Mouse (Mus musculus): ENCODE measurements around the gene Ear2.
"Not testable (repeated sequence)": the region's sequence is repeated elsewhere in the genome, so short reads cannot be mapped to it uniquely, and the experiment has no call there.

Ear2 gene

DNA sequence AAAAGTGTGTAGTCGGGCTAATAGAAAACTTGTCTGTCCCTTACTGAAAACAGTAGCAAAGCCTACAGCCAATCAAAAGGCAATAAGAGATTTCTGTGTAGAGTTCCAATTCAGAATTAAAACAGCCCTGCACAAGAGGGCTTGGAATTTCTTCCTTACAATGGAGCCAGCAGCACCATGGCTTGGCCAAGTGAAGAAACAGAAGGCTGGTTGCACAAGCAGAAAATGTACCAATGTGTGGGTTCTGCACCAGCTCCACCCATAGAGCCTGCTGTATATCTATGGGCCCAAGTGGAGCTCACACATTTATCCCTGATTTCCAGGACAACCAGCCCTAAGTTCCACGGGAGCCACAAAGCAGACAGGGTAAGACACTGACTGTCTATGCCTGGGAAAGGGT, at the start of gene Ear2:
Ear2 (plus strand) TSS at position 301 of the 400 bp plus-strand sequence.
- DNase-seq (ENCODE audit: low read depth, low spot score): not testable (repeated sequence)

DNA sequence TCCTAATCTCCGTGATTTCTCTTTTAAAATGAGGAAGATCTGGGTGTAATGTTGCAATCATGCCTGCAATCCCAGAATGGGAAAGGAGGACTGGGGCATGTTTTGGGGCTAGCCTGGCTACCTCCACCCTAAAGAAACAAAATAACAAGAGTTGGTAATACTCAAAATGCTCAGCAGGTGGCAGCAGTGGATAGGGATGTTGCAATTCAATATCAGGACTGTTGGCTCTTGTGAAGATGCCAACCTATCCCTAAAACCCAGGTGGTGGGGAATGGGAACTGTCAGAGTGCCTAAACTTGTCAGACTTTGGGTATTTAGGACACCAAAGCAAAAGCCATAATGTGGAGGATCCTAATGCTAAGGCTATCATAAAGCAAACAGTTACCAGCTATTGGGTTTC, 34.6 kb upstream of the Ear2 start:
- not testable (repeated sequence) for DNase-seq (ENCODE audit: low read depth, low spot score)

DNA sequence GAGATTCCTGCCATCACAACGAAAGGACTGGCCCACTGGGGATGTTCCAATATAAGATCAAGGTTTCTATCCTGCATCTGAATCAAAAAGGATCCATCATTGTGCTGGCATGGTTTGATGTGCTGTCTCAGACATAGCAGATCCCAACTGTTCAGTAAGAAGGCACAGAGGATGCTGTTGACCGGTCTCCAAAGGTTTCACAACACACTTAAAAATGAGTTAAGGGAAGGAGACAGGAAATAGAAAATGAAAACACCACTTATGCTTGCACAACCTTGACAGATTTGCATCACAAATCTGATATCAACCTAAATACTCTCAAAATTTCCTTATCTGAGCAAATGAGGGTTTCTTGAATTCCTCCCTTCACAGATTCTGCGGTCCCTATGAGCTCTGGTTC, 31.9 kb upstream of the Ear2 start:
- DNase-seq (ENCODE audit: low read depth, low spot score): not testable (repeated sequence)

DNA sequence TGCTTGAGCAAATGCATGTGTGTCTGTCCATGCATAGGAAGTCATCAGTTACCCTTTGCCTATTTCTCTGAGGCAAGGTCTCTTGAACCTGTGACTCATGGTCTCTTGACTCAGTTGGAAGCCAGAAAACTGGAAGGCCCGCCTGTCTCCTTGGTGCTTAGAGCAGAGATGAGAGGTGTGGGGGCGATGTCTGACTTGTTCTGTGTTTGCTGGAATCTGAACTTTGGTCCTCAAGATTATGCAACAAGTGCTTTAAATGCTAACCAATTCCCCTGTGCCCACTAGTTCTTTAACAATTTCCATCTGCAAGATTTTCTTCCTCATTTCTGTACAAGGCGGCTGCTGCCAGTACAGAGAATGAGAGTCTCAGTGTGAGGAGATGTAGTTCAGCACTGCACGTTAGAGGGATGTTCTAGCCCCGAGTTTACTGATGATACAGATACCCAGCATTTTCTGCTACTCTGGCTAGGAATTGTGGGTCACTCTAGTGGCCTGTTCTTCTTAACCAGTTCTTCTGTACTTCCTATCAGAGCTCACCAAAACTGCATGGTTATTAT, 24.6 kb upstream of the Ear2 start:
- DNase-seq (ENCODE audit: low read depth, low spot score): not testable (repeated sequence)

DNA sequence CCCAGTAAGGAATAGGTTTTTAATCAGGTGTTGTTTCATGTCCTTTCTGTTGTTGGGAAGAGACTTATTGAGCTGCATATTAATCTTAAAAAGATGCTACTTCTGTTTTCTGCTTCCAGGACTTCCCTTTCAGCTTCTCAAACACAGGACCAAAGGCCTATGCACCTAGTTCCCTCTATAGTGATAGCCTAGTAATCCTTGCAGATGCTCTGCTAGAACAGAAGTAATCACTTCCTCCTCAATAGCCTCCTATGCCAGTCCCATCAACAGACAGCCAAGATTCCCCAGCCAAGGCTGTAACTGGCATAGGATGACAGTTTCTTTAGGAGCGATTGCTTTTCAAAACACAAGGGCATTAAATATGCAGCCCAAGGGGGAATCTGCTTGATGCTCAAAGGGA, 15.9 kb upstream of the Ear2 start:
- DNase-seq (ENCODE audit: low read depth, low spot score): not testable (repeated sequence)

GRCm38 (mm10) chr14:44087535-44087934, 14.9 kb upstream of the Ear2 start:
- DNase-seq (ENCODE audit: low read depth, low spot score): not testable (repeated sequence)

DNA sequence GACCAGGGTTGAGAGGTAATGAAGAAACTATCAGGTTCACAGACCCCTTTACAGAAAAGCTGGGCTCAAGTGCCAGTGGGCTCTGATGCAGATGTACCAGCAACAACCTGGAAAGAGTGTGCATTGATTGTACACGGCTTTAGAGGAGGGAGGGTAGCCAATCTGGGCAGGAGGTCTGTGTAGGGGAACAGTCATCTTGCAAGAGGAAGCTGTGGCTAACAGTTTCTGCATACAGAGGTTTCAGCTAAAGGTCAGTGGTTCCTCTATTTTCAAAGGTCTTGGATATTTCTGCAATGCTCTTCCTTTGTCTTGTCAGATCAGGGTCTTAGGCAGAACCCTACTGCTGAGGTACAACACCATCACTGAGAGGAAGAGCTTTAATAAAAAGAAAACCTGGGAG, 10.9 kb upstream of the Ear2 start:
- not testable (repeated sequence) for DNase-seq (ENCODE audit: low read depth, low spot score)

GRCm38 (mm10) chr14:44094445-44094844, 8.0 kb upstream of the Ear2 start:
- not testable (repeated sequence) for DNase-seq (ENCODE audit: low read depth, low spot score)

- DNase-seq (ENCODE audit: low read depth, low spot score): not testable (repeated sequence)
Measured at GRCm38 (mm10) chr14:44100030-44100429, 2.4 kb upstream of the Ear2 start.

- DNase-seq (ENCODE audit: low read depth, low spot score): no peak
Measured at GRCm38 (mm10) chr14:44110981-44111380, 8.5 kb downstream of the Ear2 start.

GRCm38 (mm10) chr14:44123551-44123950, 21.1 kb downstream of the Ear2 start, which contains the start of gene Gm3327:
Gene Gm3327 (plus strand): TSS chr14:44123851.
- not testable (repeated sequence) for DNase-seq (ENCODE audit: low read depth, low spot score)

Data from WW6 (cell line).